Mouse (Mus musculus): ENCODE data around the gene 1700018B08Rik. TPM values are rescaled to one million over a fixed set of nuclear protein-coding genes. Genes with fewer than 3 reads are reported as not detected.
A peak's percentile ranks its signal among the peaks of the same experiment; 100 is the strongest.

Gene 1700018B08Rik
- polyA plus RNA-seq, 1 experiment from 2014 or later, result not detected

DNA sequence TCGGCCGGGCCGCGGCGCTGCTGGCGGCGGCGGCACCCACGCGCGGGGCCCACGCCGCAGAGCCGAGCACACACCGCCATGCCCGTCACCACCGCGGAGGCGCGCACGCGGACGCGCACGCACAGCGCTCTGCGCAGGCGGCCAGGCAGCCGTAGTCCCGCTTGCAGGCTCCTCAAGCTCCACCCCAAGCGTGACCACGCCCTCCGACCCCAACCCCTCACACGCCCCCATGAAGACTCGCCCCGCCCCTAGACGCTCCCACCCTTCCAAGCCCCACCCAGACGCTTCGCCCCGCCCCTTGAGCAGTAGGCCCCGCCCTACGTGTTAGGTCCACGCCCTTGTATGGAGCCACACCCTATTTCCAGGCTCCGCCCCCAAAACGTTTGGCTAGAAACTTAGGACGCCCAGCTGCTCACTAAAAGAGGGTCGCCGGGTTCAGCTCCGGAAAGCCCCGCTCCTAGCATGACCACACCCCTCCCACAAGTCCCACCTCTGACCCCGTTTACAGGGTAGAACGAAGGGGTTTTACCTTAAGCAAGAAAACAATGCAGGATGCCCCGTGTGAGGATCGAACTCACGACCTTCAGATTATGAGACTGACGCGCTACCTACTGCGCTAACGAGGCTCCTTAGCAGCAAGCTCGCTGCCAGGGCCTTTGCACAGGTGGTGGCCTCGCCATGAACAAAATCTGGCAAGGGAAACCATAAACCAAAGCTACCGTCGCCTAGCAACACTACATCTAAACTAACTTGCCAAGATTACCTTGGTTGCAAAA, 34.7 kb upstream of the 1700018B08Rik start, which contains the start of gene Fbxo31:
TSS of gene Fbxo31 (minus strand) at position 131 of the 776 bp plus-strand sequence.
- Histone ChIP-seq H3K4me3 (peak within 1 kb of the TSS; percentile 86), H3K27ac (peak within 1 kb of the TSS; percentile 85), H3K27me3 (replicated peaks) (no peaks in the 10 kb centered on the region), H3K9ac (peak within 1 kb of the TSS; percentile 85), H3K4me2 (peak within 1 kb of the TSS; percentile 97), H3K9me3 (replicated peaks) (no peaks in the 10 kb centered on the region), H3K4me1 (peaks cover 60% of the 10 kb centered on the region), H3K36me3 (no peaks in the 10 kb centered on the region)
- 2% methylated on average over 39 of the region's 63 CpGs for WGBS (ENCODE audit: insufficient replicate concordance)
- peak; percentile 89 for ATAC-seq

DNA sequence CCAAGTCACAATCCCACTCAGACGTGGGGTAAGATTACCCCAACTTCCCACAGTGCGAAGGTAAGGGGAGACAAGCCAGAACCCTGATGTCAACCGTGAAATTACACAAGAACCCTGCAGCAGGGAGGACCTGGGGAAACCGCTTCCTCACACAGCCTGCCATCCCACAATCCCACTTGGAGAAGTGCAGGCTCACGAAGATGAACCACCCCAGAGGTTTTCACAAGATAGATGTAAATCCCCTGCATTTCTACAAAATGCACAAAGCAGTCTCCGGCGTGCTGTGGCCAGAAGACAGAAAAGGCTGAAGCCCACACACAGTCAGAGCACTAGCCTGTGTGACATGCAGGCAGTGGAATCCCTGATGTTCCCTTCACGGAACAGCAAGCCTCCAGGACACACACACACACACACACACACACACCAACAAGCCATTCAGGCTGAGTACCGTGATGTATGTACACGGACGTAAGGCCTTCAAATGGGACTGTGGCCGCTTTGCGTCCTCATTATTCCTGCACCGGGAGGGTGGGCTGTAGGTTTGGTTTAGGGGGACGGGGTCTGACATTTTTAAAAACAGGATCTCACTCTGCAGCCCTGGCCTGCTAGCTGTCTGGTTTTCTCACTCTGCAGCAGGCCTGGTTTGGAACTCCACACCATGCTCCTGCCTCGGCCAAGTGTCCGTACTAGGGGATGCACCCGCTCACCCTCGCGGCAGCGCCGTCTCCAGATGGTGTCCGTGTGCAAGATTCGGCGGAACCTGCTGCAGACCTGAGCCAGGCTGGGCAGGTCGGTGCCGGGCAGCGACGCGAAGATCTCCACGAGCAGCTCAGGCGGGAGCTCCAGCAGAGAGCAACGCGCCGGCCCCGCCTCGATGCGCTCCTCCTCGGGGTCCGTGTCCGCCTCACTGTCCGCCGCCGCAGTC, 33.9 kb upstream of the 1700018B08Rik start:
- ATAC-seq, result peak; percentile 56; the same call in 1 of the 2 replicates
- Histone ChIP-seq H3K9me3 (replicated peaks) (no peaks in the 10 kb centered on the region), H3K4me3 (peak overlapping the region; percentile 86), H3K27ac (peak overlapping the region; percentile 85), H3K9ac (peak overlapping the region; percentile 85), H3K4me2 (peak overlapping the region; percentile 97), H3K27me3 (replicated peaks) (no peaks in the 10 kb centered on the region), H3K4me1 (peaks cover 68% of the 10 kb centered on the region), H3K36me3 (no peaks in the 10 kb centered on the region)
- WGBS (ENCODE audit: insufficient replicate concordance), result 2% methylated on average over 44 of the region's 44 CpGs

DNA sequence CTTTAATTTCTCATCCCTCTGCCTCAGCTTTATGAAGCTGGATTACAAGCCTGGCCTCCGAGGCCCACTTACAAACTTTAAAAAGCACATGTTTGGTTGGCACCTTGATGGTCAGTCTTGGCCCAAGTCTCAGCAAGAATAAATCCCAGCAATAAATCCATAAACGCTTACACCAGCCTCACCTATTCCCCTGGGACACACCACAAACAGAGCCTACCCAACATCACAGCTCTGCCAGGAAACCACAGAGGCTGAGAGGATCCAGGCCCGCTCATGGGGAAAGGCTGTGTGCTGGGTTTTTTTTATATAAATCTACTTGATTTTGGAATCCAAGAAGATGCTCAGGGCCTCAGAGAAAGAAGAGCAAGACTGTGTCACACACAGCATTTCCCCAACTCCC, 31.5 kb upstream of the 1700018B08Rik start:
- Histone ChIP-seq H3K4me3 (no peak overlapping the region), H3K36me3 (no peaks in the 10 kb centered on the region), H3K9ac (no peak overlapping the region), H3K9me3 (replicated peaks) (no peaks in the 10 kb centered on the region), H3K27ac (no peak overlapping the region), H3K4me1 (peaks cover 87% of the 10 kb centered on the region), H3K4me2 (no peak overlapping the region), H3K27me3 (replicated peaks) (no peaks in the 10 kb centered on the region)
- ATAC-seq, result no peak
- 80% methylated on average over 3 of the region's 3 CpGs for WGBS (ENCODE audit: insufficient replicate concordance)

DNA sequence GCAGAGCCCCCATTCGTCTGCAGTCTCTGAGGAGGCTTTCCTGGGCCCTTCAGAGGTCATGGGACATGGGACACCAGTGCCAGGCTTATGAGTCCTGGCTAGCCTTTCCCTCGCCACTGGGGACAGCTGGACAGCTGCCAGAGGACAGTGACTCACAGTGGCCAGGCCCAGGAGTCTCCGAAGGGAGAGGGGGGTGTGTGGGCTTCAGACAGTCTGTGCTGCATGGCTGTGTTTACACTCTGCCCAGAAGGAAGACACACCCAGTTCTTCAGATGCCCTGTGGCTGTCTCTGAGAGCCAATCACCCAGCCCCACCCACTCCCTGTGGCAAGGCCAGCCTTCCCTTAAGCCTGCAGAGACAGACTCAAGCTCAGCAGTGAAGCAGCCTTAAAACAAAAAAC, 29.2 kb upstream of the 1700018B08Rik start:
- H3K4me2 ChIP-seq, result 0 out of 2 replicates have a peak overlapping the region, but pooled peaks have one; percentile 3
- no peaks in the 10 kb centered on the region for H3K27me3 ChIP-seq (replicated peaks)
- peak; percentile 63 for ATAC-seq
- peak overlapping the region; percentile 4; the same call in 1 of the 2 replicates for H3K9ac ChIP-seq
- H3K9me3 ChIP-seq (replicated peaks), result no peaks in the 10 kb centered on the region
- 54% methylated on average over 3 of the region's 3 CpGs for WGBS (ENCODE audit: insufficient replicate concordance)
- no peak overlapping the region for H3K27ac ChIP-seq
- H3K36me3 ChIP-seq, result no peaks in the 10 kb centered on the region
- H3K4me3 ChIP-seq, result no peak overlapping the region
- peaks cover 85% of the 10 kb centered on the region for H3K4me1 ChIP-seq

DNA sequence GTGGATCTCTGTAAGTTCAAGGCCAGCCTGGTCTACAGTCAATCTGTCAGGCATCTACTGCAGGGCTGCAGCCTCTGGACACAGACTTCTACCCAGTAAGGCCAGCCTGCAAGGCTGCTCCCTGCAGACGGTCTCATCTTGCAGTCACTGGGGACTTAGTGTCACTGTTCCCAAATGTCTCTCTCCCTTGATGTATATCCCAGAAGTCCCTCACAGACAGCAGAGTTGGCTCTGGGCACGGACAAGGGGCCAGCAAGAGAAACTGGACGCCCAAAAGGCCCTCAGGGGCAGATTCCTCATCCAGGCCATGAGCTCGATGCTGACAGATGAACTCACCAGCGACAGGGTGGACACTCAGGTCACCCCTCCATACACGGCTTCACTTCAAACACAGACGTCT, 28.0 kb upstream of the 1700018B08Rik start:
- no peak overlapping the region for H3K27ac ChIP-seq
- no peak for ATAC-seq
- no peak overlapping the region for H3K4me3 ChIP-seq
- H3K4me2 ChIP-seq, result no peak overlapping the region
- peaks cover 78% of the 10 kb centered on the region for H3K4me1 ChIP-seq
- H3K27me3 ChIP-seq (replicated peaks), result no peaks in the 10 kb centered on the region
- 79% methylated on average over 7 of the region's 7 CpGs for WGBS (ENCODE audit: insufficient replicate concordance)
- no peaks in the 10 kb centered on the region for H3K9me3 ChIP-seq (replicated peaks)
- H3K36me3 ChIP-seq, result no peaks in the 10 kb centered on the region
- H3K9ac ChIP-seq, result no peak overlapping the region

DNA sequence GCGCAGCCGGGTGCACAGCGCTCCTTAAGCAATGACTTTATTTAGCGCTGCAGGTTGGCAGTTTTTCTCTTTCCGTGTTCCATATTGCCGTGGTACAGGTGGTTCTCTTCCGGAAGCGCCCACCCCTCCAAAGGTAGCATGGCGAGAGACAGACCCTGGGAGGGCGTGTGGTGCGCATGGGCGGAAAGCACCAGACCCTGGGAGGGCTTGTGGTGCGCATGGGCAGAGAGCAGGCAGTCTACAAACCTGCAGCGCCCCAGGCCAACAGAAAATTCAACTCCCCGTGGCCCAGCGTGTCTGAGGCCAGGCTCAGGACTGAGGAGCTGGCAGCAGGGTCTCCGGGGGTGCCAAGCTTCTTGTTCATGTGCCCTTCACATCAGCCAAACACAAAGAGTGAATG, 26.7 kb upstream of the 1700018B08Rik start:
- H3K4me1 ChIP-seq, result peaks cover 67% of the 10 kb centered on the region
- H3K9ac ChIP-seq, result no peak overlapping the region
- H3K36me3 ChIP-seq, result peaks cover 8% of the 10 kb centered on the region
- no peaks in the 10 kb centered on the region for H3K27me3 ChIP-seq (replicated peaks)
- peak overlapping the region; percentile 61 for H3K27ac ChIP-seq
- peak overlapping the region; percentile 46 for H3K4me2 ChIP-seq
- H3K4me3 ChIP-seq, result no peak overlapping the region
- no peaks in the 10 kb centered on the region for H3K9me3 ChIP-seq (replicated peaks)
- ATAC-seq, result no peak
- 67% methylated on average over 17 of the region's 17 CpGs for WGBS (ENCODE audit: insufficient replicate concordance)

DNA sequence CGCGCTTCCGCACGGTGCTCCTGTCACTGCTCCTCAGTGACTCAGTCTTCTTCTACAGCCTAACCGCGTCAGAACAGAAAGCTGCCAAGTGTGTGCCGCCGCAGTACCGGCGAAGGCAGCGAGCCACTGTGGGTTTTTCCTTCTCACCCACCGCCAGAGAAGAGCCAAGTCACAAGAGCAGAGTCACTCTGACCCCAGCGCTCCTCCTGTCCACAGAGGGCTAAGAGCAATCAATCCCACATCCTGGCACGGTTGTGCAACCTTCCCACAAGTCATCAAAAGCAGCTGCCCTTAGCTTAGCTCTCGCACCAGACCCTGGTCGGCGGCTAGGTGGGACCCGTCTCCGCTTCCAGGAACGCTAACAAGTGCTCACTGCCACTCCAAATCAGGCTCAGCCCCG, 26.2 kb upstream of the 1700018B08Rik start:
- H3K4me2 ChIP-seq, result peak overlapping the region; percentile 46
- H3K9ac ChIP-seq, result no peak overlapping the region
- no peaks in the 10 kb centered on the region for H3K27me3 ChIP-seq (replicated peaks)
- H3K4me3 ChIP-seq, result no peak overlapping the region
- peaks cover 12% of the 10 kb centered on the region for H3K36me3 ChIP-seq
- WGBS (ENCODE audit: insufficient replicate concordance), result 47% methylated on average over 21 of the region's 21 CpGs
- H3K27ac ChIP-seq, result peak overlapping the region; percentile 61
- no peak for ATAC-seq
- H3K4me1 ChIP-seq, result peaks cover 64% of the 10 kb centered on the region
- H3K9me3 ChIP-seq (replicated peaks), result no peaks in the 10 kb centered on the region

DNA sequence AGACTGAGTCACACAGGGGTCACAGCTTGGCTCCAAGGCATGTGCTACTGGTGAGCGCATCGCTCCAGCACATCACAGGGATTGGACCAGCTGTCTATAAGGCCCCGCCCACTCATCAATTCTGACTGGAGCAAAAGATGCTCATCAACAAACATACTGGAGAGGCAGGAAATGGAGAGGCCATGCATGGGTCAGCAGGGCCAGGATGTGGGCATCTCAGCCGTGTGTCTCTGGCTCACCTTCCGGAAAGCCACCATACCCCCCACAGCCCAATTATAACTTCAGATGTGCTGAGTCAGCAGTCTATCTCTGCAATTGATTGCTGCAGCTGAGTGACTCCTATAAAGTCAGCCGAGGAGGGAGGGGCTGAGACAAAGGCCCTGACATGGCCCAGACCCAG, 24.2 kb upstream of the 1700018B08Rik start:
- Histone ChIP-seq H3K9me3 (replicated peaks) (no peaks in the 10 kb centered on the region), H3K36me3 (peaks cover 26% of the 10 kb centered on the region), H3K4me1 (peaks cover 45% of the 10 kb centered on the region), H3K27me3 (replicated peaks) (no peaks in the 10 kb centered on the region), H3K9ac (no peak overlapping the region), H3K4me2 (no peak overlapping the region), H3K27ac (no peak overlapping the region), H3K4me3 (no peak overlapping the region)
- WGBS (ENCODE audit: insufficient replicate concordance), result 69% methylated on average over 6 of the region's 6 CpGs
- ATAC-seq, result no peak

DNA sequence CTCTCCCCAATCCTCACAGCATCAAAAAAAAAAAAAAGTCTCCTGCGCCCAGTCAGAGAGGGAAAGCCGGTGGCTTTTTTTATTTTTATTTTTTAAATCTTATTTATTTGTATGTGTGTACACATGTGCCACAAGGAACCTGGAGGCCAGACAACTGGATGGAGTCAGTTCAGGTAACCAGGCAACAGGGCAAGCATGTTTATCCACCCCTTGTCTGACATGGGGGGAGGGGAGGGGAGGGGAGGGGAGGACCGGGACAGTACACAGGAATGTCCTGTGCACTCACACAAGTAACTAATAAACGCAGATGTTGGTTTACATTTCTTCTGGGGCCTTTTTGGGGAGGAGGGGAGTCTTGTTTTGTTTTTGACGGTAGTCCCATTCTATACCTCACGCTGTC, 19.6 kb upstream of the 1700018B08Rik start:
- H3K27me3 ChIP-seq (replicated peaks), result no peaks in the 10 kb centered on the region
- peaks cover 19% of the 10 kb centered on the region for H3K4me1 ChIP-seq
- H3K4me2 ChIP-seq, result no peak overlapping the region
- no peaks in the 10 kb centered on the region for H3K9me3 ChIP-seq (replicated peaks)
- no peak overlapping the region for H3K4me3 ChIP-seq
- WGBS (ENCODE audit: insufficient replicate concordance), result 82% methylated on average over 6 of the region's 6 CpGs
- H3K36me3 ChIP-seq, result peaks cover 58% of the 10 kb centered on the region
- no peak overlapping the region for H3K27ac ChIP-seq
- no peak for ATAC-seq
- no peak overlapping the region for H3K9ac ChIP-seq

DNA sequence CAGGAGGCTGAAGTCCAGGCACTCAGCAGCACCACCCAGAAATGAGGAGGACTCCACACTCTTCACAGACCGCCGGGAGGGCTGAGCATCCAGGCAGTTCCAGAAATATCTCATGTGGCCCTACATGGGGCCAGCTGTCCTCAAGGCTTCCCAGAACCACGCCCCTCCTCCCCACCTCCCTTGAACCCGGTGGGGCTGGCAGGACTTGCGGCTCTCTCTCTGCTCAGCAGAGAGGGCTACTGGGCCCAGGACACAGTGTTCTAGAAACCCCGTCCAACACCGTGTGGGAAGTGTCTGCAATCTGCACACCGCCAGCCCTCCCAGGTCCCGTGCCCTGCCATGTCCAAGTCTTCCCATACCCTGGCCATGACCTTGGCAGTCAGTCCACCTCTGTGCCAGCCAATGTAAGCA, 18.8 kb upstream of the 1700018B08Rik start:
- no peak overlapping the region for H3K27ac ChIP-seq
- 75% methylated on average over 9 of the region's 9 CpGs for WGBS (ENCODE audit: insufficient replicate concordance)
- ATAC-seq, result no peak

DNA sequence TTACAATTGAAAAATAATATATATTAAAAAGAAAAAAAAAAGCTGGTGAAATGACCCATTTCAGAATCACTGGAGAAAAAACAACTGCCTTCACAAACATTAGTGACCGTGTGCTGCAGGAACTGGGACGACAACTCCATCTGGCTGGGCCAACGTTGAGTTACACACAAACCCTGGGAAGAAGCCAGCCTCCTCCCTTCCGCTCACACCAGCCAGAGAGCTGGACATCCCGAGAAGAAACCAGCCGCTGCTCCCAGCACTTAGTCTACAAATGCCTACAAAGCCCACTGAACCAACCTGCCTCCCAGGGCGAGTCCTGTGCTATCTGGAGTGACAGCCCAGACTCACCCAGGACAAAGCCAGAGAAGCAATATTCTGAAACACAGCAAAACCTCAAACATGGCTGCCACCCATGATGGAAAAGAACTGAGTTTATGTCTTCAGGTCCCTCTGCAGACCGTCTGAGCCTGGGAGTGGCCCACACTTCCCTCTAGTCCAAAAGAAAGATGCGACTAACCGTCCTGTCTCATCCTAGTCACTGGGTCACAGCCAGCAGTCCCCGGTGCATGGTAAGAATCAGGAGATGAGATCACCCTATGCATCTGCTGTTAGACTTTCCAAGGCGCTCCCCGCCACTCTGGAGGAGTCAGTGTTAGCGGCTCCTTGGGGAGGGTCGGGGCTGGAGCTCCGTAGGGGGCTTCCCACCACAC, 17.7 kb upstream of the 1700018B08Rik start:
- WGBS (ENCODE audit: insufficient replicate concordance), result 82% methylated on average over 16 of the region's 16 CpGs
- H3K4me3 ChIP-seq, result no peak overlapping the region
- peaks cover 10% of the 10 kb centered on the region; the same call in 1 of the 2 replicates for H3K4me1 ChIP-seq
- H3K9me3 ChIP-seq (replicated peaks), result no peaks in the 10 kb centered on the region
- no peak overlapping the region for H3K4me2 ChIP-seq
- H3K27ac ChIP-seq, result no peak overlapping the region
- H3K9ac ChIP-seq, result no peak overlapping the region
- H3K36me3 ChIP-seq, result peaks cover 70% of the 10 kb centered on the region
- no peak for ATAC-seq
- no peaks in the 10 kb centered on the region for H3K27me3 ChIP-seq (replicated peaks)

More for the DNA sequence above, 18.8 kb upstream of the 1700018B08Rik start:
- no peak overlapping the region for H3K9ac ChIP-seq
- H3K4me3 ChIP-seq, result no peak overlapping the region
- no peaks in the 10 kb centered on the region for H3K27me3 ChIP-seq (replicated peaks)
- no peak overlapping the region for H3K4me2 ChIP-seq
- H3K9me3 ChIP-seq (replicated peaks), result no peaks in the 10 kb centered on the region
- peaks cover 66% of the 10 kb centered on the region for H3K36me3 ChIP-seq
- H3K4me1 ChIP-seq, result peaks cover 11% of the 10 kb centered on the region

All from liver, embryonic 12.5 days (tissue).